Mouse (Mus musculus) adrenal gland, adult 8-10 months (tissue): ENCODE results near the gene Yipf4. TPM values are rescaled to one million over a fixed set of nuclear protein-coding genes. Genes with fewer than 3 reads are reported as not detected.

Source experiments
- DNase-seq: peaks from one replicate; pipeline ENCODE4 v3.0.0; 2022
- total RNA-seq, 4 experiments: library from RNA; stranded (reverse); gene quantifications; 2 replicates each; pipeline ENCODE4 v1.2.4; 2022

Gene Yipf4
- total RNA-seq, 4 experiments from 2014 or later: 111 to 141 (median 121) TPM

- no peak for DNase-seq
Measured at GRCm38 (mm10) chr17:74526806-74527653, 37.7 kb downstream of the Yipf4 start.

- peak; percentile 100 for DNase-seq
Measured at GRCm38 (mm10) chr17:74527729-74528607, 38.7 kb downstream of the Yipf4 start, which contains the start of gene Birc6. Gene Birc6, plus strand, starts transcription at chr17:74528295.

- no peak for DNase-seq
Measured at GRCm38 (mm10) chr17:74528648-74529532, 39.6 kb downstream of the Yipf4 start.

GRCm38 (mm10) chr17:74529533-74529824 lies 40.2 kb downstream of the Yipf4 start:
- DNase-seq: no peak

GRCm38 (mm10) chr17:74534971-74535370 lies 45.7 kb downstream of the Yipf4 start:
- no peak for DNase-seq

GRCm38 (mm10) chr17:74537526-74537925 lies 48.2 kb downstream of the Yipf4 start:
- DNase-seq: no peak

- DNase-seq: no peak
Measured at GRCm38 (mm10) chr17:74543615-74544014, 54.3 kb downstream of the Yipf4 start.

Other genes with a start within 250 kb of the Yipf4 start
- 10 to 100 TPM; 86.6 to 96.8 (median 91.1) TPM for gene Memo1, start 194.0 kb upstream of the Yipf4 start, total RNA-seq
- 10 to 100 TPM; 65.1 to 81.0 (median 68.4) TPM for gene Dpy30, start 165.5 kb upstream of the Yipf4 start, total RNA-seq
- gene Spast, start 150.5 kb upstream of the Yipf4 start, total RNA-seq: 10 to 100 TPM; 24.4 to 32.9 (median 26.3) TPM
- gene Slc30a6, start 93.9 kb upstream of the Yipf4 start, total RNA-seq: 10 to 100 TPM; 29.6 to 37.0 (median 30.5) TPM
- 1 to 10 TPM in 1 of 4 experiments, under 1 TPM in 3; 0.56 to 1.2 (median 0.92) TPM for gene Nlrc4, start 30.4 kb upstream of the Yipf4 start, total RNA-seq
- 100 to 1,000 TPM; 114 to 157 (median 124) TPM for gene Birc6, start 38.8 kb downstream of the Yipf4 start, total RNA-seq
- 10 to 100 TPM; 26.8 to 30.4 (median 28.4) TPM for gene Ttc27, start 228.2 kb downstream of the Yipf4 start, total RNA-seq